Mouse (Mus musculus) left cerebral cortex, postnatal 14 days (tissue): ENCODE measurements at regions not wholly inside any gene's neighbourhood (a gene's known extent, or its start where the extent isn't known, plus 50 kb on each side); places are given as distances from the start of the nearest gene placed in this dataset.

Experiments used
- DNase-seq, 2 experiments: peaks; one replicate each; pipeline ENCODE4 v3.0.0; 2021 to 2022; ENCODE audit warnings: low spot score in 2 of 2, mixed read lengths in 1 of 2
- intact Hi-C: fragments of 180-260 bp; cut with DNase I; formaldehyde crosslinking; loops from one replicate; pipeline ENCODE4 v1.15.1; 2025

DNA sequence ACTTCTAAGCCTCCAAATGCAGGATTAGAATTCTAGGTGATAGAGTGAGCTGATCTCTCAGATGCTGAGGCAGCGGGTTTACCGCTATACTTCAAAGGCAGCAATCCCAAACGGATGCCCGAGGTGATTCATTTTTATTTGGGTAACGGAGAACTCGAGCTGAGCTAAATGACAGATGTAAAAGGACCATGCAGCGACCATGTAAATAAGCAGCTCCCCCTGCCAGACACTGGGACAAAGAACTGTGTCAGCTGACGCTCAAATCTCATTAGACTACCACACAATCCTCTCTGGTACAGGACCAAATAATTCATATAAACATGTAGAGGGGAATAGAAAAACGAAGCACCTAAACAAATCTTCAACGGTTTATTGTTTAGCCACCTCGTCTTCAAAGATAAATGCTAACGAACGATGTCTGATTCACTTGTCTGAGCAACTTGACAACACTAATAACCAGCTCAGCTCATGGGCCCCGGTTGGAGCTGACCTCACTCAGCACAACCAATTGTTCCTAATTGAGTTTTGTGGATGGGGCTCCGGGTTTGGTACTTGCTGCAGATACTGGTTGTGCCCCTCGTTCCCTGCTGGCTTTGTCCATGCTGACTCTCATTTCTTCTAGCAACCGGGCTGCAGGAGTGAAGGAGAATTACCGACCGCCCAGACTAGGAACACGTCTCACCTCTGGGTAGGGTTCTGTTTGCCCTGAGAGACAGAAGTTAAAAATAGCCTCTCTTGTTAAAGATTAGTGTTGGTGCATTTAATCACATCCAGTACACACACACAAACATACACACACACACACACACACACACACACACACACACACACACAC lies 92.6 kb upstream of the Btg1 start:
- intact Hi-C loops, result no loop called here
- no peak for DNase-seq

DNA sequence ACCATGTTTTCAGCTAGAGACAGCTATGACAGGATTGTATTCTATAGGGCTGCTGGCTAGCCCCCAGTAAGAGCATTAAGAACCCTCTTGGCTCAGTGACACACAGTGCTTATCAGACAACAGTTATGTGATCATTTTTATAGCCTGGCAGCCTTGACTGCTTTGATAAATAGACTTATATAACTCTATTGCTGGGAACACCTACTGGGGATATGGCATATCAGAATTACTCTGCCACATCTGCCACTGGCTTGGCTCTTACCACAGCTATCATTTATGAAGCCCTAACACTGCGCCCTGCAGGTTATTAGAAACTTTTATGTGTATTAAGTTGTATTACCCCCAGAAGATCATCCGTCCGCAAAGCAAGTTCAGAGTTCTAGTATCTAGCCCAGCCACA lies 88.9 kb upstream of the Btg1 start:
- intact Hi-C loops, result no loop called here

DNA sequence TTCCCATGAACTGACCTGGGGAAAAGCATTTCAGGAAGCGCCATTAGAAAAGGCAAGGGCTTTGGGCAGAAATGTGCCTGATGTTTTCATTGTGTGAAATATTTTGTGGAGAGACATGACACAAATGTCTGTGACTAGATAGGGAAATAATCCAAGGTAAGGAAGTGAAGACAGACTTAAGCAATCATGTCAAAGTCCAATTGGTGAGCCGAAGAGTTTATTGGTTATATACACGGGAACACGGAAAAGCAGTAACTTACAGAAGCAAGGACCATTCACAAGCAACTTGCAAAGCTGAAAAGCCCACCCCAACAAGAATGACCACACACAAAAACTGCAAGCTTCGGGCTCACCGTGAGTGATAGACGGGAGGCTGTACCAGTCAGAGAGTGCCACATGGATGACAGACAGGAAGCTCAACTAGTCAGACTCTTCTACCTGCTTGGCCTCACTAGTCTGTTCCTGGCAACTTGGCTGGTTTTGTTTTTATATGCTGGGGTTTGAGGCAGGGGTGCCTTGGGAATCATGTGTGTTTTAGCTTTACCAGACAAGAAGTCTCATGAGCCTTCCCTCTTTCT lies 82.2 kb upstream of the Btg1 start:
- no peak for DNase-seq
- intact Hi-C loops, result no loop called here

More for the DNA sequence above, 88.9 kb upstream of the Btg1 start:
- no peak for DNase-seq

DNA sequence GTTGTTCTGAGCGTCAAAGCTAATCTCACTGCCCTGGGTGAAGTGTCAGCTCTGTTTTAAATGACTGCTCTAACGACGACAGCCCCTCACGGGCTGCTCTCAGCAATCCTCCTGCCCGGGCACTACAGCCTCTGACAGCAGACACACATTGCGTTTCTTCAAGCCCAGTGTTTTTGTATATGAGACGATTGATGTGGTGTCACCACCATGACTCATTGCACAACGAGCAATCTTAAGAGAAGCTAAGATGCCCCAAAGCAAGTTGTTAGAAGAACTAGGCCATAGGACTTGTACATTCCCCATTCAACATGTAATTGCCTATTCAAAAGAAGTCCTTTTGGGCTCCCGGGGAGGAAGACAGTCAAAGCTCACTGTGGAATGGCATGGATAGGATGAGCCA lies 81.3 kb upstream of the Btg1 start:
- intact Hi-C loops, result no loop called here
- no peak for DNase-seq

DNA sequence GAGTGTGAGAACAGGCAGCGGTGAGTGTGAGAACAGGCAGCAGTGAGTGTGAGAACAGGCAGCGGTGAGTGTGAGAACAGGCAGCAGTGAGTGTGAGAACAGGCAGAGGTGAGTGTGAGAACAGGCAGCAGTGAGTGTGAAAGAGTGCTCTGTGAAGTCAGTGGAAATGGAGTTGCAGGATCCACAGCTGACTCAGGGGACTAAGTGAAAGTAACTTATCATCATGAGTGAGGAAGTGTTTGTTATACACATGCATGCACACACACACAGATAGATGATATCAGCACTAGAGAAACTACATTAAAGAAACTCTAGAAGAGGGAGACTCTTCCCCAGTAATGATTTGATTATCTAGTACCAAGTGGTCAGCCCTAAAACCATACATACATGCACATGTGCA lies 76.0 kb upstream of the Btg1 start:
- intact Hi-C loops, result no loop called here

DNA sequence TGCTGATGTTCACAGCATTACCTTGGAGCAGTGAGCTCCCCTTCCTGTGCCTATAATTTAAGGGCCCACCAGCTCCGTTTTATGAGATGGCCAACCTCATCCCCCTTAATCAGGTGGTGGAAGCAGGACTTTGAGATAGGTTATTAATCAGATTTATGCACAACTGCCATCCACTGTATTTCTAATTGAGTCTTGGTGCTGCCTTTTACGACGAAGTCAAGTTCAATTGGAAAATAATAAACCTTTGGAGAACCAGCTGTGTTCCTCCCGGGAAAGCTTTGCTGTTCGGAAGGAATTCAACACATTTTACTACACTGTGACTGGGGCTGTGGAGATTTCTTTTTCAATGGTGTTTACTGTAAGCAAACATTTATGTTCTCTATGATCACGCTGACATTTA lies 71.5 kb upstream of the Btg1 start:
- intact Hi-C loops, result no loop called here

More for the DNA sequence above, 76.0 kb upstream of the Btg1 start:
- DNase-seq, result no peak

DNA sequence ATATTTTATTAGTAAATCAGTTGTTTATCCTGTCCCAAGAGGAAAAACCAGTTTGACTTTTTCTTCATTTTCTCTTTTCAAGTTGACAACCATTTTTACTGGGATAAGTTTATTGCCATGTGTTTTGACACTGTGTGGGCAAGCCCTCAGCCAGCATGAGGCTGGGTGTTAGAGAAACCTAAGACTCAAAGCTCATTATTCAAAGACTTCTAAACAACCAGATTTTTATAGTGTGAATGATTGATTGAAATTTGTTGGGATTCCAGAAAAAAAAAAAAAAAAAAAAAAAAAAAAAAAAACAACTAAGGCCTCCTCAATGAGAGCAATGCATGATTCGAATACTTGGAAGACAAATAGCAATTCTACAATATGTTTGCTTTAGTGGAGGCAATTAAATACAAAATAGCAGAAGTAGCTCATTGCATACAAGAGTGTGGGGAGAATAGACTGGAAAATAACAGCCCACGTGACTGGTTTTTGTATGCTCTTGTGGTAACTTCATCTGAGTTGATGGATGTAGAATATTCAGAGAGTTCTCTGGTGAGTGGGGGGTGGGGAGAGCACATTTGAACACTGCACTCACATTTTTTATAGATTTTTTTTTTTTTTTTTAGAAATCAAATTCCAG lies 70.9 kb upstream of the Btg1 start:
- DNase-seq, result no peak

More for the DNA sequence above, 71.5 kb upstream of the Btg1 start:
- DNase-seq, result no peak

DNA sequence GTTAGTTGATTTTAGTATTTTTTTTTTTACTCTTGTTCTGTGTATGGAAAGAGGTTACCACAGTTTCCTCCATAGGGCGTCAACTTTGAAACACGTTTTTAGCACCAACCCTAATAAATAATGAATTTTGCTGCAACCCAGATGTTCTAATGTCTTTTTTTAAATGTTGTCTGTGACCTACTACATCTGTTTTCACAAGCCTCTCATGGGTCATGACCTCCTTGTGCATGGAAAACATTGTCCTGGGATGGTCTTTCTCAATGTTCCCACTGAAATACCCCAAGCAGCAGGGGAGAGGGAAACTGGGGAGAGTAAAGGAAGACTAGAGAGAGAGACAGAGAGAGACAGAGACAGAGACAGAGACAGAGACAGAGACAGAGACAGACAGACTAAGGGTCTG lies 67.2 kb upstream of the Btg1 start:
- intact Hi-C loops, result no loop called here
- no peak for DNase-seq

More for the DNA sequence above, 70.9 kb upstream of the Btg1 start:
- intact Hi-C loops, result no loop called here

DNA sequence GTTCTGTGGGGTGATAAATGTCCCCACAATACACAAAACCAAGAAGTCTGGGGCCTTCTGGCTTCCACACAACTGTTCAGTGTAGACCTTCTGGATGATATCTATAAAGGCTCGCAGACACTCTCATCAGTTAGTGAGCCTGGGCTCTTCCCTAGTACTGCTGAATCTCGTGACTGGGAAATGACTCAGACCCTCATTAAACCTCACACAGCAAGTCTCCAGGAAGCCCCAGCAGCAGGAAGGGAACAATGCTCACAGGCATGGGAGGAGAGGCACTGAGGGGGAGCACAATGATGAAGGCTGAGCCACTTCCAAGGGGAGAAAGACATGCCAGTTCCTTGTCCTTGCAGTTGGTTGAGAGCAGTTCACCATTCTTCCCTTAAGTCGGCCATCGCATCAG lies 66.5 kb upstream of the Btg1 start:
- DNase-seq, result no peak
- intact Hi-C loops, result no loop called here

DNA sequence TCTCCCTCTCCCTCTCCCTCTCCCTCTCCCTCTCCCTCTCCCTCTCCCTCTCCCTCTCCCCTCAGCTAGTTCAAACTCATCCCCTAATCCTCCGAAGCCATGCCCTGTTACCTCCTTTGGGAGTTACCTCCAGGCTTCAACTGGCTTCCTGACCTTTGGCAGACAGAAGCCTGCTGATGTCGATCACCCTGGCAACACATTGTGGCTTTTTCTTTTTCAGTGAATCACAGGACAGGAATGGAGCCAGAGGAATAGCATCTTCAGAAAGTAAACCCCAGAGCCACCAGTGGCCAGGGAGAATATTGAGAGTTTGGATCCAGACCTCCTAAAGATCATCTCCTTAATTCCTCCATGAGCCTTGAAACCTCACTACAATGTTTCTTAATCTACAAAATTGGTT lies 59.5 kb upstream of the Btg1 start:
- no peak for DNase-seq
- intact Hi-C loops, result no loop called here

DNA sequence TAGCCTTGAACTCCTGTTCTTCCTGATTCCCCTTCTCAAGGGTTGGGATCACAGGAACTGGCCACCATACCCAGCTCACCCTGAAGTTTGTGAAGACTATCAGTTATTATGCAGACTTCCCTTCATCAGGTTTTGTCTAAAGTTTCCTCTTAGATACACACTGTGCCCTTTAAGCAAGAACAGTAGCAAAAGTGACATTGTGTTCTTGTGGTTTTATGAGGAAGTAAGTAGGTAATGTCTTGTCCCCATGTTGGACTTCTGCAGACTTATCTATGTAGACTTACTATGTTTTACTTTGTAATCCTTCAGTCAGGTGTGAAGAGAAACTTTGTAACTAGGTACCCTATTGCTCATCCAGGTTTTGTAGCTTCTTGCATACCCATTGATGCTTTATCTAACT lies 51.5 kb upstream of the Btg1 start:
- DNase-seq, result no peak
- intact Hi-C loops, result no loop called here
